Mouse (Mus musculus) MEL (cell line): Measurements from ENCODE around the gene Atp4b. TPM values are rescaled to one million over a fixed set of nuclear protein-coding genes. Genes with fewer than 3 reads are reported as not detected.

Experiments used
- DNase-seq: peaks from one replicate; pipeline ENCODE4 v3.0.0; 2011; ENCODE audit warnings: low read depth, low spot score
- H3K27ac ChIP-seq: 2 replicates; pipeline ENCODE4 v1.5.1; 2012; ENCODE audit warnings: low read depth, mild to moderate bottlenecking, control low read depth, low read length, moderate library complexity; ENCODE audit not compliant: control insufficient read depth
- H3K27me3 ChIP-seq, 2 experiments: fragments of 150-350 bp in 1 of 2; sonication (generic) in 1 of 2; 2 replicates each; pipeline ENCODE4 v1.6.1; 2012; ENCODE audit warnings: low read length in 2 of 2, mild to moderate bottlenecking in 2 of 2, improper control_type of control experiment in 1 of 2, moderate library complexity in 1 of 2; ENCODE audit not compliant: insufficient read depth in 2 of 2, control insufficient read depth in 1 of 2
- H3K36me3 ChIP-seq, 2 experiments: 2 replicates each; pipeline ENCODE4 v1.6.1; 2012 to 2014; ENCODE audit warnings: low read length in 2 of 2, improper control_type of control experiment in 1 of 2, inconsistent platforms in 1 of 2, mild to moderate bottlenecking in 1 of 2; ENCODE audit not compliant: insufficient read depth in 2 of 2, control insufficient read depth in 1 of 2
- H3K4me1 ChIP-seq, 2 experiments: fragments of 150-350 bp in 1 of 2; sonication (generic) in 1 of 2; 2 replicates each; pipeline ENCODE4 v1.6.1; 2012; ENCODE audit warnings: low read length in 2 of 2, improper control_type of control experiment in 1 of 2, mild to moderate bottlenecking in 1 of 2; ENCODE audit not compliant: insufficient read depth in 2 of 2, control insufficient read depth in 1 of 2
- H3K4me3 ChIP-seq, 2 experiments: fragments of 150-350 bp in 1 of 2; sonication (generic) in 1 of 2; 2 replicates each; pipeline ENCODE4 v1.5.1; 2012; ENCODE audit warnings: low read depth in 2 of 2, low read length in 2 of 2, mild to moderate bottlenecking in 2 of 2, moderate library complexity in 2 of 2, control low read depth in 1 of 2, improper control_type of control experiment in 1 of 2; ENCODE audit not compliant: control insufficient read depth in 1 of 2, insufficient read depth in 1 of 2
- H3K79me2 ChIP-seq: 2 replicates; pipeline ENCODE4 v1.6.1; 2012; ENCODE audit warnings: mild to moderate bottlenecking, low read length, moderate library complexity; ENCODE audit not compliant: control insufficient read depth, poor library complexity, insufficient read depth
- H3K9ac ChIP-seq: 2 replicates; pipeline ENCODE4 v1.6.1; 2012; ENCODE audit warnings: low read depth, mild to moderate bottlenecking, control low read depth, low read length, moderate library complexity; ENCODE audit not compliant: control insufficient read depth, poor library complexity, severe bottlenecking
- H3K9me3 ChIP-seq: fragments of 150-350 bp; sonication (generic); replicated peaks from 2 replicates; pipeline ENCODE4 v1.6.1; 2012; ENCODE audit warnings: mild to moderate bottlenecking, low read length, improper control_type of control experiment, moderate library complexity; ENCODE audit not compliant: insufficient read depth
- BHLHE40 ChIP-seq: IDR thresholded peaks from 2 replicates; pipeline ENCODE4 v1.6.1; 2012; ENCODE audit warnings: low read depth, mild to moderate bottlenecking, inconsistent platforms, low read length, improper control_type of control experiment, borderline replicate concordance
- CHD2 ChIP-seq: IDR thresholded peaks from 2 replicates; pipeline ENCODE4 v1.6.1; 2011; ENCODE audit warnings: low read length, improper control_type of control experiment
- ETS1 ChIP-seq: IDR thresholded peaks from 2 replicates; pipeline ENCODE4 v1.6.1; 2012; ENCODE audit warnings: low read depth, mild to moderate bottlenecking, inconsistent platforms, low read length, improper control_type of control experiment, moderate library complexity
- HCFC1 ChIP-seq: IDR thresholded peaks from 2 replicates; pipeline ENCODE4 v1.6.1; 2012; ENCODE audit warnings: low read depth, mild to moderate bottlenecking, inconsistent platforms, low read length, improper control_type of control experiment, moderate library complexity
- MAFK ChIP-seq: IDR thresholded peaks from 2 replicates; pipeline ENCODE4 v1.6.1; 2011; ENCODE audit warnings: low read depth, mild to moderate bottlenecking, low read length, improper control_type of control experiment, borderline replicate concordance
- MYB ChIP-seq: IDR thresholded peaks from 2 replicates; pipeline ENCODE4 v1.6.1; 2011; ENCODE audit warnings: mild to moderate bottlenecking, low read depth, low read length, improper control_type of control experiment
- MYC ChIP-seq: IDR thresholded peaks from 2 replicates; pipeline ENCODE4 v1.6.1; 2011; ENCODE audit warnings: low read depth, mild to moderate bottlenecking, low read length, improper control_type of control experiment, moderate library complexity
- NELFE ChIP-seq: IDR thresholded peaks from 2 replicates; pipeline ENCODE4 v1.6.1; 2011; ENCODE audit warnings: low read depth, low read length, improper control_type of control experiment
- NRF1 ChIP-seq: IDR thresholded peaks from 2 replicates; pipeline ENCODE4 v1.6.1; 2014; ENCODE audit warnings: low read depth, mild to moderate bottlenecking, inconsistent platforms, low read length, improper control_type of control experiment, moderate library complexity; ENCODE audit not compliant: poor library complexity, insufficient read depth, severe bottlenecking
- POLR2AphosphoS5 ChIP-seq: IDR thresholded peaks from 2 replicates; pipeline ENCODE4 v1.6.1; 2012; ENCODE audit warnings: low read depth, borderline replicate concordance, mild to moderate bottlenecking, inconsistent platforms, low read length, moderate library complexity, mixed read lengths
- RCOR1 ChIP-seq: IDR thresholded peaks from 2 replicates; pipeline ENCODE4 v1.6.1; 2012; ENCODE audit warnings: low read depth, mild to moderate bottlenecking, inconsistent platforms, low read length, improper control_type of control experiment
- SMC3 ChIP-seq: IDR thresholded peaks from 2 replicates; pipeline ENCODE4 v1.6.1; 2011; ENCODE audit warnings: low read depth, low read length, improper control_type of control experiment
- TAL1 ChIP-seq: IDR thresholded peaks from 2 replicates; pipeline ENCODE4 v1.6.1; 2012; ENCODE audit warnings: mild to moderate bottlenecking, inconsistent platforms, low read length, moderate library complexity, mixed read lengths
- UBTF ChIP-seq: IDR thresholded peaks from 2 replicates; pipeline ENCODE4 v1.6.1; 2012; ENCODE audit warnings: low read depth, mild to moderate bottlenecking, inconsistent platforms, low read length, improper control_type of control experiment, moderate library complexity, borderline replicate concordance; ENCODE audit not compliant: insufficient read depth
- USF2 ChIP-seq, 2 experiments: IDR thresholded peaks; 2 replicates each; pipeline ENCODE4 v1.6.1; 2011 to 2012; ENCODE audit warnings: improper control_type of control experiment in 2 of 2, low read length in 2 of 2, borderline replicate concordance in 1 of 2, inconsistent platforms in 1 of 2, low read depth in 1 of 2, mild to moderate bottlenecking in 1 of 2; ENCODE audit not compliant: insufficient read depth in 1 of 2
- ZC3H11A ChIP-seq: IDR thresholded peaks from 2 replicates; pipeline ENCODE4 v1.6.1; 2012; ENCODE audit warnings: low read depth, mild to moderate bottlenecking, inconsistent platforms, low read length, improper control_type of control experiment
- ZKSCAN1 ChIP-seq: IDR thresholded peaks from 2 replicates; pipeline ENCODE4 v1.6.1; 2012; ENCODE audit warnings: low read depth, mild to moderate bottlenecking, inconsistent platforms, low read length, improper control_type of control experiment, moderate library complexity
- ZMIZ1 ChIP-seq: IDR thresholded peaks from 2 replicates; pipeline ENCODE4 v1.6.1; 2012; ENCODE audit warnings: low read depth, mild to moderate bottlenecking, inconsistent platforms, low read length, improper control_type of control experiment, moderate library complexity
- ZNF384 ChIP-seq: IDR thresholded peaks from 2 replicates; pipeline ENCODE4 v1.6.1; 2012; ENCODE audit warnings: low read depth, mild to moderate bottlenecking, inconsistent platforms, low read length, improper control_type of control experiment
- polyA plus RNA-seq, 2 experiments: library from polyadenylated mRNA; stranded (reverse) in 1 of 2; unstranded in 1 of 2; fragments of >175 nt in 1 of 2; fragments of >200 nt in 1 of 2; gene quantifications; 2 replicates each; pipeline versions ENCODE4 v1.2.1 to v1.2.4; 2012; ENCODE audit warnings: low replicate concordance in 2 of 2, low read depth in 1 of 2; ENCODE audit not compliant: insufficient read length in 2 of 2, insufficient read depth in 1 of 2, missing spikeins in 1 of 2
- total RNA-seq: library from RNA; depleted of rRNA; stranded (reverse); fragments of 300-350 nt; gene quantifications from 2 replicates; pipeline ENCODE4 v1.2.3, GENCODE M21; 2012

Gene Atp4b
- total and polyA plus RNA-seq, 3 experiments: 0.08 to 0.14 TPM; not detected in 1

- H3K36me3 ChIP-seq: peaks cover 0 to 4% of the 10 kb centered on the region in 2 experiments; a peak in 1 of 4 replicates
- H3K79me2 ChIP-seq: no peaks in the 10 kb centered on the region
- no peak overlapping the region for H3K27ac ChIP-seq
- H3K27me3 ChIP-seq: no peaks in the 10 kb centered on the region
- H3K4me1 ChIP-seq: no peaks in the 10 kb centered on the region
- no peak for DNase-seq
- H3K9me3 ChIP-seq: no peaks in the 10 kb centered on the region
- no peak overlapping the region for H3K9ac ChIP-seq
- TF ChIP-seq ETS1 (no peak), SMC3 (no peak), ZC3H11A (no peak), HCFC1 (no peak), MAFK (no peak), RCOR1 (no peak), UBTF (no peak), NELFE (no peak), MYB (no peak), CHD2 (no peak), POLR2AphosphoS5 (no peak), ZKSCAN1 (no peak), BHLHE40 (no peak)
- TF ChIP-seq, all 39 proteins: peak for 0
- H3K4me3 ChIP-seq: no peak overlapping the region
These were observed 13.6 kb downstream of the Atp4b start for GRCm38 (mm10) chr8:13382999-13383398.

DNA sequence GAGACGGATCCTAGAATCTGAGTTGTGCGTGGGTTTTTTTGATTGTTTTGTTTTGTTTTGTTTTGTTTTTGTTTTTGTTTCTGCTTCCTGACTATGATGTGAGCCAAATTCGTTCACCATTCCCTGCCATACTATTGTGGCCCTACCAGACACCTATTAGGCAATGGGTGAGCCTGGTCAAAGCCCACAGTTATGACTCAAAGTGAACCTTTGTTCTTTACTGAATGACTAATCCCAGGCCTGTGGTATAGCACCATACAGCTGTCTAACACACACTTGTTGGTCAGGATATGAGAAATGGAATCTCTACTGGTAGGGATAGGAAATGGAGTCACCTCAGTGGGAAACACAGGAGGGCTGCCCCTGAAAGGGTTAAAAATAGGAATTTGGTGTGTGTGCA lies 14.1 kb downstream of the Atp4b start:
- Histone ChIP-seq H3K9ac (no peak overlapping the region), H3K4me1 (no peaks in the 10 kb centered on the region), H3K9me3 (no peaks in the 10 kb centered on the region), H3K27me3 (no peaks in the 10 kb centered on the region), H3K4me3 (no peak overlapping the region), H3K36me3 (peaks cover 0 to 4% of the 10 kb centered on the region in 2 experiments; a peak in 1 of 4 replicates), H3K79me2 (no peaks in the 10 kb centered on the region), H3K27ac (no peak overlapping the region)
- TF ChIP-seq SMC3 (no peak), ZNF384 (no peak), MYB (no peak), ZC3H11A (no peak), ZMIZ1 (no peak), RCOR1 (no peak), BHLHE40 (no peak), TAL1 (no peak), MYC (no peak), NELFE (no peak), MAFK (no peak), HCFC1 (no peak), ZKSCAN1 (no peak), NRF1 (no peak), USF2 (IDR thresholded peaks at IDR 0.05; ENCODE audit: borderline replicate concordance in 1 of 2, insufficient read depth in 1 of 2, low read depth in 1 of 2, low read length in 2 of 2) (no peak)
- DNase-seq: no peak
